Mouse (Mus musculus): ENCODE results near the gene Col4a3. TPM values are rescaled to one million over a fixed set of nuclear protein-coding genes. Genes with fewer than 3 reads are reported as not detected.

Gene Col4a3
- polyA plus RNA-seq, 1 experiment: 0.04 TPM

DNA sequence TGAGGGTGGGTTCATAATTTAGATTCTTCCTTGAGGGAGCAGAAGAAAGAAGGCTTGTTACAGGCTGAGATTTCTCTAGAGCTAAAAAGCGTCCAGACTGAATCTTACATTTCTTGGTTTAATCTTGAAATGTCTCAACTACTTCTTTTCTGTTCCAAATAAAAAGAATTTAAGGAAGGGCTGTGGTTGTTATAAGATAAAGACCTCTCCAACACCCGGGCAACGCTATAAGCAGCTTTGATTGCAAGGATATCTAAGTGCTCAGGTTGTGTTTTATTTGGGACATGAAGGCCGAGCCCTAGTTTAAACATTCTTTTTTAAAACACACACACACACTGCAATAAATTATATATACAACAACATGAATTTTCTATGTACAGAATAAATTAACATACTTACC lies 17.3 kb upstream of the Col4a3 start:
- Histone ChIP-seq H3K4me3 (replicated peaks) (no peak overlapping the region), H3K4me1 (no peaks in the 10 kb centered on the region), H3K9me3 (peaks cover 15% of the 10 kb centered on the region), H3K36me3 (replicated peaks; ENCODE audit: low read length) (no peaks in the 10 kb centered on the region), H3K27me3 (replicated peaks) (no peaks in the 10 kb centered on the region)
- TF ChIP-seq FLI1 (IDR thresholded peaks at IDR 0.05; ENCODE audit: low read length): no peak
- TF ChIP-seq GATA1 (IDR thresholded peaks at IDR 0.05; ENCODE audit: borderline replicate concordance, low read length): no peak

DNA sequence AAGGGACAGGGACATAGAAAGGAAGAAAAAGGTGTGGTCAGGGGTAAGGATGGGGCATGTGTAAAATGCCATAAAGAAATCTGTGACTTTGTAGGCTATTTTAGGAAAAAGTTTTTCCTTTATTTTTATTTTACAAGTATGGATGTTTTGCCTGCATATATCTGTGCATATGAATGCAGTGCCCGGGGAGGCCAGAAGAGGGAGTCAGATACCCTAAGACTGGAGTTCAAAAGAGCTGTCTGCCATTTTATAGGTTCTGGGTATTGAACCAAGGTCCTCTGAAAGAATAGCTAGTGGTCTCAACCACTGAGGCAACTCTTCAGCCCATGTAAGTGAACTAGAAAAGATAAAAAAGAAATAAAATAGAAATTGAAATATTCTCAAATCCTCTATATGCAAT lies 15.0 kb upstream of the Col4a3 start:
- H3K36me3 ChIP-seq (replicated peaks; ENCODE audit: low read length): no peaks in the 10 kb centered on the region
- H3K4me1 ChIP-seq: no peaks in the 10 kb centered on the region
- H3K27me3 ChIP-seq (replicated peaks): no peaks in the 10 kb centered on the region
- no peak for TF ChIP-seq FLI1 (IDR thresholded peaks at IDR 0.05; ENCODE audit: low read length)
- no peak for TF ChIP-seq GATA1 (IDR thresholded peaks at IDR 0.05; ENCODE audit: borderline replicate concordance, low read length)
- H3K9me3 ChIP-seq: no peaks in the 10 kb centered on the region
- H3K4me3 ChIP-seq (replicated peaks): no peak overlapping the region

DNA sequence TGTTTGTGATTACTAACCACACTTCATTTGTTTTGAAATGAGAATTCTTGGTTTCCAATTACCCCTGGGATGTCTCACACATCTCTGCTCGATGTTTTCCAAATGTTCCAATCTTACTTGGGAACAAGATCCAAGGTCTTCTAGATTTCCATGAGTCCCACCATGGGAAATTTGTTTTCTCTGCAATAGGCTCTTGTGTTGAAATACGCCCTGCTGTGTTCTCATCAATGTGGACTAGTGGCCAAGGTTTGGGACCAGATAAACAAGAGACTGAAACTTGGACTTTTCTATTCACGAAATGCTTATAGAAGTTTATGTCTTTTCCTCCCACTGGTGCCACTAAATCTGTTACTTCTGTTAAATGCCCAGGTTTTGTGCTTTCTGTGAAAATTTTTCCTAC lies 11.0 kb upstream of the Col4a3 start:
- no peak for TF ChIP-seq FLI1 (IDR thresholded peaks at IDR 0.05; ENCODE audit: low read length)
- no peak for TF ChIP-seq GATA1 (IDR thresholded peaks at IDR 0.05; ENCODE audit: borderline replicate concordance, low read length)
- Histone ChIP-seq H3K4me3 (replicated peaks) (no peak overlapping the region), H3K36me3 (replicated peaks; ENCODE audit: low read length) (no peaks in the 10 kb centered on the region), H3K4me1 (peaks cover 9% of the 10 kb centered on the region), H3K9me3 (no peaks in the 10 kb centered on the region), H3K27me3 (replicated peaks) (no peaks in the 10 kb centered on the region)

DNA sequence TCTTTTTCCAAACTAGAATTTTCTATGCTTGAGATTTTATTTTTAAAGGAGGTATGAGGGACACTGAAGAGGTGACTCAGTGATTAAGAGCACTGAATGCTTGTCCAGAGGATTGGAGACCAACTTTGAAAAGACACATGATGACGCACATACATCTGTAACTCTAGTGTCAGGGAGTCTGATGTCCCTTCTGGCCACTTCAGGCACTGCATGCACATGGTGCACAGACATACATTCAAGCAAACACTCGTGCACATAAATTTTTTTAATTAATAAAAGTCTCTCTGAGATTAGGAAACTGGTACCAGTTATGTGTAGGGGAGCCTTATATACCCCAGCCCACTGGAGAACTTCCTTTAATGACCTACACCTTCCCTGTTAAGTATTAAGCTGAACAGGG lies 10.5 kb upstream of the Col4a3 start:
- TF ChIP-seq GATA1 (IDR thresholded peaks at IDR 0.05; ENCODE audit: borderline replicate concordance, low read length) (no peak), FLI1 (IDR thresholded peaks at IDR 0.05; ENCODE audit: low read length) (no peak)
- H3K36me3 ChIP-seq (replicated peaks; ENCODE audit: low read length): no peaks in the 10 kb centered on the region
- no peaks in the 10 kb centered on the region for H3K9me3 ChIP-seq
- H3K4me3 ChIP-seq (replicated peaks): no peak overlapping the region
- H3K27me3 ChIP-seq (replicated peaks): no peaks in the 10 kb centered on the region
- peaks cover 9% of the 10 kb centered on the region for H3K4me1 ChIP-seq

DNA sequence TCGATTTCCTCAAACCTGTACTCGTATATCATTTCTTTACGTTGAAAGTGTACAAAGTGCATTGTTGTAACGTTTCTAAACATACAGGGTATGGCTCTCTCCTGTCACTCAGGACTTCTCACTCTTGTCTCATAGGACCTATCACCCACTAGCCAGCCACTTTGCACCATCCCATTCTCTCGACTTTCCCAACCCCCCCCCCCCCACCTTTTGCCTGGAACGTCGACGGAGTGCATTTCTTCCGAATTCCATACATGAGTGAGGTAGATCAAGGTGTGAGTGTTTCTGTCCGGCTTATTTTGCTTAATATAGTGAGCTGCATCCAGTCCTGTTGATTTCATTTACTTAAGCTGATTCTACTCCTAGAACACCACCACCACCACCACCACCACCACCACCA lies 9.4 kb upstream of the Col4a3 start:
- Histone ChIP-seq H3K9me3 (no peaks in the 10 kb centered on the region), H3K27me3 (replicated peaks) (no peaks in the 10 kb centered on the region), H3K4me1 (peaks cover 9% of the 10 kb centered on the region), H3K4me3 (replicated peaks) (no peak overlapping the region), H3K36me3 (replicated peaks; ENCODE audit: low read length) (no peaks in the 10 kb centered on the region)
- no peak for TF ChIP-seq FLI1 (IDR thresholded peaks at IDR 0.05; ENCODE audit: low read length)
- no peak for TF ChIP-seq GATA1 (IDR thresholded peaks at IDR 0.05; ENCODE audit: borderline replicate concordance, low read length)

DNA sequence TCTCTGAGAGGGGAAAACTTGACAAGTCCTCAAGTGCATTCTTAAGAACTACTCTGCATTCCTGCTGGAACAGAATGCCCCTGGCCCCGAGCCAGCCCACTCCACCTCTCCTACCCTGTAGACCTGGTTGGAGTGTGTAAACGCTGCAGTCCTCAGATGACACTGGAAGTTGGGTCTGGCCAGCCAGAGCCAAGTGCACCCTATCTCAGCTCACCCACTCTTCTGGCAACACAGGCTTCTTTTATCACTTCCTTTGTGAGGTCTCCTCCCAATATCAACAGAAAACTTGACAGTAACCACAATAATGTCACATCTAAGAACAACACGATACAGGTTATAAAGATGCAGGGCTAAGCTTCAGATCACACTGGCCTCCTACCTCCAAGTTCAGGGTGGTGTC lies 8.8 kb upstream of the Col4a3 start:
- H3K4me1 ChIP-seq: peaks cover 9% of the 10 kb centered on the region
- H3K9me3 ChIP-seq: no peaks in the 10 kb centered on the region
- H3K4me3 ChIP-seq (replicated peaks): no peak overlapping the region
- TF ChIP-seq GATA1 (IDR thresholded peaks at IDR 0.05; ENCODE audit: borderline replicate concordance, low read length) (no peak), FLI1 (IDR thresholded peaks at IDR 0.05; ENCODE audit: low read length) (no peak)
- no peaks in the 10 kb centered on the region for H3K36me3 ChIP-seq (replicated peaks; ENCODE audit: low read length)
- H3K27me3 ChIP-seq (replicated peaks): no peaks in the 10 kb centered on the region

DNA sequence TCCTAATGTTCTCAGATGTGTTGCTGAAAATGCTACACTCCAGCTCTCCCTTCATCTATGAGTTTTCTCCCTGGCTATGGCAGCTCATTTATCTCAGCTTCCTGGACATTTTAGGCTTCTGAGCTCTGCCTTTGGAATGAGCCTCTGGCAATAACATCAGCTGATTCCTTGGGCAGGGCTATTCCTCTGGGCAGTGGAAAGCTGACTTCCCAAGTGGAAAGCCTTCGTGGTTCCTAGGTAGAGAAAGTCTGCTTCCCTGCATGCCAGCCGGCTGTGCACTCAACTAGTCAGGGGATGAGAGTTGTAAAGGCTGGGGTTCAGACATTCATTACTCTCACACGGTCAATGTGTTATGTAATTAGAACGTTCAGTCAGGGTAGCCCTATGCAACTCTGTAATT lies 8.4 kb upstream of the Col4a3 start:
- no peak for TF ChIP-seq GATA1 (IDR thresholded peaks at IDR 0.05; ENCODE audit: borderline replicate concordance, low read length)
- no peak for TF ChIP-seq FLI1 (IDR thresholded peaks at IDR 0.05; ENCODE audit: low read length)
- H3K4me1 ChIP-seq: peaks cover 9% of the 10 kb centered on the region
- H3K9me3 ChIP-seq: no peaks in the 10 kb centered on the region
- no peak overlapping the region for H3K4me3 ChIP-seq (replicated peaks)
- no peaks in the 10 kb centered on the region for H3K27me3 ChIP-seq (replicated peaks)
- H3K36me3 ChIP-seq (replicated peaks; ENCODE audit: low read length): no peaks in the 10 kb centered on the region

DNA sequence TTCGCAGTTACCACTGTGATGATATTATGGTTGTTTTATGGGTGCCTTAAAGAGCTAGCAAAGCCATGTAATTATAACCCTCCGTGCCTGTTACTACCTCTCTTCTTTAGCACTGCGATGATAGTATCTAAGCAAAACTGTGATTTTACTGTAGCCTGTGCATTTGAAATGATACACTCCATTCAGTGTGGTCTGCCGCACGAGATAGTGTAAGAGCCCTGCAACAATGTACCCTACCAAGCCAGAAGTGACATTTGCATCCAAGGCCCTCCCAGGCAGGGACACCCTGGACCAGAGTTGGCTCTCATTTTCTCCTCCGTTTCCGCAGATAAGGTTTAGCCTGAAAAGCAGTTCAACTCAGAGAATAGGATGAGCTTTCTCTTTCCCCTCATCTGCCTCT lies 740 bp upstream of the Col4a3 start:
- TF ChIP-seq FLI1 (IDR thresholded peaks at IDR 0.05; ENCODE audit: low read length) (no peak), GATA1 (IDR thresholded peaks at IDR 0.05; ENCODE audit: borderline replicate concordance, low read length) (no peak)
- H3K27me3 ChIP-seq (replicated peaks): peaks cover 34% of the 10 kb centered on the region
- H3K36me3 ChIP-seq (replicated peaks; ENCODE audit: low read length): no peaks in the 10 kb centered on the region
- H3K4me1 ChIP-seq: peaks cover 16% of the 10 kb centered on the region
- no peak overlapping the region for H3K4me3 ChIP-seq (replicated peaks)
- no peaks in the 10 kb centered on the region for H3K9me3 ChIP-seq

DNA sequence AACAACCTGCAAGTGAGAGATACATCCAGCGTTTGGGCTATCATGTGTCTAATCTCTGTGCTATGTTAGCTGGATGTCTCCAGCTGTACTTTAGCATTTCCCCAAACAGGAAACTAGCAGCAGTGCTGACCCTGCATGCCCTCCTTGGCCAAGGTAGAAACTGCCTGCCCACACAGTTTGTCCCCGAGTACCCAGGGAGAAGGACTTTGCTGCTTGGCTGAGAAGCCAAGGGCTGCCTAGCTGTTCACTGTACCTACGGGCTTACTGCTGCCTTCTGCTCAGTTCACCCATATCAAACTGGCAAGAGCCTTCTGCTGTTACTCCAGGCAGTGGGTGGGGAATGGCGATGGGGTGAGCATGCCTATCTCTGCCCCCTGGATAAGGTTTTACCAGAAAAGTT lies 3.5 kb downstream of the Col4a3 start:
- no peak overlapping the region for H3K4me3 ChIP-seq (replicated peaks)
- peaks cover 16% of the 10 kb centered on the region for H3K4me1 ChIP-seq
- no peaks in the 10 kb centered on the region for H3K36me3 ChIP-seq (replicated peaks; ENCODE audit: low read length)
- no peak for TF ChIP-seq FLI1 (IDR thresholded peaks at IDR 0.05; ENCODE audit: low read length)
- TF ChIP-seq GATA1 (IDR thresholded peaks at IDR 0.05; ENCODE audit: borderline replicate concordance, low read length): no peak
- no peaks in the 10 kb centered on the region for H3K9me3 ChIP-seq
- peaks cover 27% of the 10 kb centered on the region for H3K27me3 ChIP-seq (replicated peaks)

DNA sequence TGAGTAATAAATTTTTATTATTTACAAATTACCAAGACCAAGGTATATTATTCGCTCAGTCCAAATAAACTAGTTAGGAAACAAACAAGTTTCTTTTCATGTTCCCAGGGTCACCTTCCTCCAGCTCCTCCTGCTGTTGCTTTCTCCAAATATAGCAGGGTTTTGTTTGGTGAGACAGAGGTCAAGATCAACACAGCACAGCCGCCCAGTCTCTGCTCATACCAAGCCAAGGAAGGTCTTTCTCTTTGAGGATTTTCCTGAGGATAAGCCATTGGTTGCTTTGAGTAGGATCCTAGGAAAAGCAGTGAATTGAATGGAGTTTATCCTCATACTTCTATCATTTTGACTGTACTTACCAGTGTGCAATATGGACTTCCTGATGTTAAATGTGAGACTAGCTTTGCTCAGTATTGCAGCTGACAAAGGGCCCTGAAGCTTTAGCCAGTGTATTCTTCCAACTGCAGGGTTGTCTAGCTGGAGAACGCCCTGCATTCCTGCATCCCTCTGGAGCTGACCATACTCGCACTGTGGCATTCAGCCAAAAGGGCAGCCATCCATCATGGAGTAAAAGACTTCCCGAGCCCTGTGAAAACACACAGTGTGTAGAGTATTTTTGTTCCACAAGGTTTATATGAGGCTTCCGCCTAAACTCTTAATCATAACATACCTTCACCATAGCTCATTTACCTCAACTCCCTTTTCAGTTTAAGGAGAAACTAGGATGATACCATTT lies 10.3 kb downstream of the Col4a3 start:
- no peak overlapping the region for H3K4me3 ChIP-seq (replicated peaks)
- no peaks in the 10 kb centered on the region for H3K4me1 ChIP-seq
- no peaks in the 10 kb centered on the region for H3K27me3 ChIP-seq (replicated peaks)
- H3K36me3 ChIP-seq (replicated peaks; ENCODE audit: low read length): no peaks in the 10 kb centered on the region
- TF ChIP-seq GATA1 (IDR thresholded peaks at IDR 0.05; ENCODE audit: borderline replicate concordance, low read length) (no peak), FLI1 (IDR thresholded peaks at IDR 0.05; ENCODE audit: low read length) (no peak)
- H3K9me3 ChIP-seq: peaks cover 4% of the 10 kb centered on the region

Measured in megakaryocyte, embryonic 14.5 days (primary cell).